Mouse (Mus musculus) heart, adult 2 months (tissue): ENCODE results near the gene Ip6k3.

Experiments
- CTCF ChIP-seq: fragments of 200-600 bp; IDR thresholded peaks from 2 replicates; pipeline ENCODE4 v1.8.1; 2022; ENCODE audit warnings: antibody characterized with exemption, mild to moderate bottlenecking, moderate library complexity
- EP300 ChIP-seq: fragments of 200-500 bp; IDR thresholded peaks from 2 replicates; pipeline ENCODE4 v1.6.1; 2011; ENCODE audit warnings: low read depth, low read length, control low read depth; ENCODE audit not compliant: insufficient read depth
- POLR2A ChIP-seq: fragments of 200-500 bp; IDR thresholded peaks from 2 replicates; pipeline ENCODE4 v1.6.1; 2011; ENCODE audit warnings: mild to moderate bottlenecking, low read depth, low read length, control low read depth; ENCODE audit not compliant: insufficient read depth

- no peak for TF ChIP-seq CTCF
- TF ChIP-seq EP300 = no peak
- no peak for TF ChIP-seq POLR2A
Observed at GRCm38 (mm10) chr17:27138396-27138795, 29.2 kb downstream of the Ip6k3 start.
